Mouse (Mus musculus): Measurements from ENCODE around the gene Mrpl23. TPM values are rescaled to one million over a fixed set of nuclear protein-coding genes. Genes with fewer than 3 reads are reported as not detected.

Gene Mrpl23
- polyA plus RNA-seq, 1 experiment from 2014 or later: 15.9 TPM

GRCm38 (mm10) chr7:142555366-142556088 is 23.0 kb downstream of the Mrpl23 start:
- no peak for ATAC-seq (ENCODE audit: low FRiP score)
- Histone ChIP-seq H3K4me2 (no peak overlapping the region), H3K27me3 (no peaks in the 10 kb centered on the region), H3K9ac (no peak overlapping the region), H3K27ac (no peak overlapping the region), H3K4me1 (peaks cover 27% of the 10 kb centered on the region), H3K36me3 (replicated peaks) (no peaks in the 10 kb centered on the region), H3K4me3 (replicated peaks) (no peak overlapping the region), H3K9me3 (no peaks in the 10 kb centered on the region)
- WGBS: 92% methylated on average over 8 of the region's 8 CpGs

GRCm38 (mm10) chr7:142556089-142556476 is 23.6 kb downstream of the Mrpl23 start:
- Histone ChIP-seq H3K4me3 (replicated peaks) (no peak overlapping the region), H3K27me3 (0 out of 2 replicates have a peak, but pooled peaks cover 3% of the 10 kb centered on the region), H3K27ac (no peak overlapping the region), H3K4me1 (peaks cover 30% of the 10 kb centered on the region), H3K4me2 (no peak overlapping the region), H3K36me3 (replicated peaks) (no peaks in the 10 kb centered on the region), H3K9ac (no peak overlapping the region), H3K9me3 (no peaks in the 10 kb centered on the region)
- ATAC-seq (ENCODE audit: low FRiP score): no peak
- WGBS: 97% methylated on average over 2 of the region's 2 CpGs

GRCm38 (mm10) chr7:142557696-142558095 is 25.2 kb downstream of the Mrpl23 start:
- Histone ChIP-seq H3K27me3 (0 out of 2 replicates have a peak, but pooled peaks cover 7% of the 10 kb centered on the region), H3K4me1 (peaks cover 46% of the 10 kb centered on the region), H3K27ac (no peak overlapping the region), H3K9ac (no peak overlapping the region), H3K4me2 (no peak overlapping the region), H3K4me3 (replicated peaks) (no peak overlapping the region), H3K36me3 (replicated peaks) (no peaks in the 10 kb centered on the region), H3K9me3 (no peaks in the 10 kb centered on the region)
- ATAC-seq (ENCODE audit: low FRiP score): no peak
- whole genome bisulfite sequencing: 16% methylated on average over 6 of the region's 6 CpGs

- H3K27ac ChIP-seq: no peak overlapping the region
- H3K4me1 ChIP-seq: peaks cover 45% of the 10 kb centered on the region
- 0 out of 2 replicates have a peak, but pooled peaks cover 7% of the 10 kb centered on the region for H3K27me3 ChIP-seq
- no peak overlapping the region for H3K4me2 ChIP-seq
- no peak overlapping the region for H3K9ac ChIP-seq
- no peaks in the 10 kb centered on the region for H3K9me3 ChIP-seq
- 89% methylated on average over 9 of the region's 9 CpGs for WGBS
- no peak overlapping the region for H3K4me3 ChIP-seq (replicated peaks)
- no peak for ATAC-seq (ENCODE audit: low FRiP score)
- H3K36me3 ChIP-seq (replicated peaks): no peaks in the 10 kb centered on the region
Measured at GRCm38 (mm10) chr7:142558511-142559146, 26.1 kb downstream of the Mrpl23 start.

- H3K27me3 ChIP-seq: 0 out of 2 replicates have a peak, but pooled peaks cover 7% of the 10 kb centered on the region
- no peaks in the 10 kb centered on the region for H3K9me3 ChIP-seq
- H3K4me2 ChIP-seq: no peak overlapping the region
- H3K9ac ChIP-seq: no peak overlapping the region
- no peaks in the 10 kb centered on the region for H3K36me3 ChIP-seq (replicated peaks)
- no peak overlapping the region for H3K4me3 ChIP-seq (replicated peaks)
- ATAC-seq (ENCODE audit: low FRiP score): no peak
- WGBS: 69% methylated on average over 5 of the region's 5 CpGs
- H3K27ac ChIP-seq: no peak overlapping the region
- peaks cover 35% of the 10 kb centered on the region for H3K4me1 ChIP-seq
Measured at GRCm38 (mm10) chr7:142559651-142560175, 27.2 kb downstream of the Mrpl23 start.

- Histone ChIP-seq H3K9ac (no peak overlapping the region), H3K4me3 (replicated peaks) (no peak overlapping the region), H3K27me3 (0 out of 2 replicates have a peak, but pooled peaks cover 7% of the 10 kb centered on the region), H3K36me3 (replicated peaks) (no peaks in the 10 kb centered on the region), H3K27ac (0 out of 2 replicates have a peak overlapping the region, but pooled peaks have one; percentile 25), H3K4me1 (peaks cover 34% of the 10 kb centered on the region), H3K9me3 (no peaks in the 10 kb centered on the region), H3K4me2 (no peak overlapping the region)
- ATAC-seq (ENCODE audit: low FRiP score): no peak
- 36% methylated on average over 18 of the region's 18 CpGs for WGBS
Measured at GRCm38 (mm10) chr7:142560942-142561855, 28.7 kb downstream of the Mrpl23 start.

- peaks cover 34% of the 10 kb centered on the region for H3K4me1 ChIP-seq
Measured at GRCm38 (mm10) chr7:142561856-142562404, 29.4 kb downstream of the Mrpl23 start.

GRCm38 (mm10) chr7:142563168-142563567 is 30.7 kb downstream of the Mrpl23 start:
- H3K4me1 ChIP-seq: peaks cover 26% of the 10 kb centered on the region
- H3K36me3 ChIP-seq (replicated peaks): no peaks in the 10 kb centered on the region
- peaks cover 7% of the 10 kb centered on the region; the same call in 1 of the 2 replicates for H3K27me3 ChIP-seq
- no peak overlapping the region for H3K9ac ChIP-seq
- no peak overlapping the region for H3K4me3 ChIP-seq (replicated peaks)
- no peak overlapping the region for H3K4me2 ChIP-seq
- H3K9me3 ChIP-seq: no peaks in the 10 kb centered on the region
- ATAC-seq (ENCODE audit: low FRiP score): no peak
- H3K27ac ChIP-seq: no peak overlapping the region
- WGBS: 33% methylated on average over 6 of the region's 6 CpGs

More at GRCm38 (mm10) chr7:142561856-142562404, 29.4 kb downstream of the Mrpl23 start:
- Histone ChIP-seq H3K27me3 (peaks cover 7% of the 10 kb centered on the region; the same call in 1 of the 2 replicates), H3K36me3 (replicated peaks) (no peaks in the 10 kb centered on the region), H3K27ac (no peak overlapping the region), H3K9ac (no peak overlapping the region), H3K4me2 (no peak overlapping the region), H3K4me3 (replicated peaks) (no peak overlapping the region), H3K9me3 (no peaks in the 10 kb centered on the region)
- 84% methylated on average over 4 of the region's 4 CpGs for WGBS
- ATAC-seq (ENCODE audit: low FRiP score): no peak

GRCm38 (mm10) chr7:142564955-142565643 is 32.6 kb downstream of the Mrpl23 start:
- H3K27ac ChIP-seq: no peak overlapping the region
- H3K4me3 ChIP-seq (replicated peaks): no peak overlapping the region
- no peak overlapping the region for H3K4me2 ChIP-seq
- no peaks in the 10 kb centered on the region for H3K36me3 ChIP-seq (replicated peaks)
- no peak for ATAC-seq (ENCODE audit: low FRiP score)
- H3K27me3 ChIP-seq: peaks cover 7% of the 10 kb centered on the region; the same call in 1 of the 2 replicates
- peaks cover 33% of the 10 kb centered on the region for H3K4me1 ChIP-seq
- 80% methylated on average over 11 of the region's 11 CpGs for WGBS
- H3K9me3 ChIP-seq: no peaks in the 10 kb centered on the region
- no peak overlapping the region for H3K9ac ChIP-seq

- no peaks in the 10 kb centered on the region; the same call in 1 of the 2 replicates for H3K27me3 ChIP-seq
- no peaks in the 10 kb centered on the region for H3K36me3 ChIP-seq (replicated peaks)
- H3K9ac ChIP-seq: no peak overlapping the region
- no peaks in the 10 kb centered on the region for H3K9me3 ChIP-seq
- H3K4me1 ChIP-seq: peaks cover 31% of the 10 kb centered on the region
- 87% methylated on average over 9 of the region's 9 CpGs for WGBS
- H3K27ac ChIP-seq: no peak overlapping the region
- H3K4me2 ChIP-seq: no peak overlapping the region
- ATAC-seq (ENCODE audit: low FRiP score): no peak
- H3K4me3 ChIP-seq (replicated peaks): no peak overlapping the region
Measured at GRCm38 (mm10) chr7:142566512-142566911, 34.0 kb downstream of the Mrpl23 start.

- Histone ChIP-seq H3K27ac (no peak overlapping the region), H3K4me2 (no peak overlapping the region), H3K27me3 (no peaks in the 10 kb centered on the region; the same call in 1 of the 2 replicates), H3K36me3 (replicated peaks) (no peaks in the 10 kb centered on the region), H3K9ac (no peak overlapping the region), H3K4me3 (replicated peaks) (no peak overlapping the region), H3K9me3 (no peaks in the 10 kb centered on the region), H3K4me1 (peaks cover 29% of the 10 kb centered on the region)
- 55% methylated on average over 8 of the region's 8 CpGs for WGBS
- ATAC-seq (ENCODE audit: low FRiP score): no peak
Measured at GRCm38 (mm10) chr7:142568985-142569384, 36.5 kb downstream of the Mrpl23 start.

Measured in forebrain, embryonic 12.5 days (tissue).